Mouse (Mus musculus): Measurements from ENCODE around the gene Adcyap1r1. TPM values are rescaled to one million over a fixed set of nuclear protein-coding genes. Genes with fewer than 3 reads are reported as not detected.

The Adcyap1r1 gene
- polyA plus RNA-seq, 1 experiment from 2014 or later, result 73.4 TPM

DNA sequence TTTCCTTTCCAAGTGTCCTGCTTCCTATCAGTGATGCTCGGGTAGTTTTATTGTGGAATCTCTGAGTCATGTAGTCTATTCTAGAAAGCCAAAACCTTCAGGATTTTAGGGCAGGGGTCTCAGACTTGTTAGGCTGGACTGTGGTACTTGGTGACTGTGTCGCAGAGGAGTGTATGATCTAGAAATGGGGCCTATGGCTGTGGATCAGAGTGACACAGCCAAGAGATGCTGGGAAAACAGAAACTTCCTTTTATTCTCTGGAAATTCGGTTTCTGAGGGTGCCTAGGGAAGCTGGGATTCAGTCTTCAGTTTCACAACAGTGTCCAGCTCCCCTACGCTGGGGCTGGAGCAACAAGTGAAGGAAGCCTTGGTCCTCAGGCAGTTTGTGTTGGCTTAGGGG, 7.1 kb upstream of the Adcyap1r1 start:
- 20% methylated on average over 4 of the region's 4 CpGs for WGBS
- Histone ChIP-seq H3K9me3 (ENCODE audit: control insufficient read depth, low read length) (no peaks in the 10 kb centered on the region), H3K27ac (peak overlapping the region; percentile 72), H3K27me3 (ENCODE audit: control insufficient read depth, insufficient read depth, low read length) (no peaks in the 10 kb centered on the region), H3K9ac (no peak overlapping the region), H3K4me3 (replicated peaks; ENCODE audit: low read length) (no peak overlapping the region), H3K4me2 (replicated peaks) (no peak overlapping the region), H3K4me1 (replicated peaks; ENCODE audit: control insufficient read depth, insufficient read depth, low read length) (peaks cover 13% of the 10 kb centered on the region), H3K36me3 (replicated peaks; ENCODE audit: control insufficient read depth, insufficient read depth) (no peaks in the 10 kb centered on the region)
- no peak; the same call in 1 of the 2 replicates for ATAC-seq (ENCODE audit: low FRiP score)
- no peak for DNase-seq (ENCODE audit: low spot score)

DNA sequence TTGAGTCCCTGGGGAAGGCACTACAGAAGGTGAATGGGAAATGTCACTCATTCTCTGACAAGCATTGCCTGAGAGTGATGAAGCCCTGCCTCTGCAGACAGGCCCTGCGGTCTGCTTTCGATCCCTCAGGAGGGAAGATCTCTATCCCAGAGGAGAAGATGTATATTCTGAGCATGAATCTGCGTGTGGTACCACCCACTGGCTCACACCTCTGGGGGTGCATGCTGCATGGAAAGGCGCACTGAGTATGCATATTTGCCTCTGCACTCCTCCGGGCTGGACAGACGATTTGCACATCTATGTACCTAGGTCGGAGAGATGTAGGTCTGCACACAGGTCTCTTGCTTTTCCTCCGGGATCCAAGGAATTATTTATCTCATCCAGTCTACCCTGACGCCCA, 3.6 kb upstream of the Adcyap1r1 start:
- Histone ChIP-seq H3K27ac (no peak overlapping the region), H3K36me3 (replicated peaks; ENCODE audit: control insufficient read depth, insufficient read depth) (no peaks in the 10 kb centered on the region), H3K9me3 (ENCODE audit: control insufficient read depth, low read length) (no peaks in the 10 kb centered on the region), H3K27me3 (ENCODE audit: control insufficient read depth, insufficient read depth, low read length) (no peaks in the 10 kb centered on the region), H3K4me1 (replicated peaks; ENCODE audit: control insufficient read depth, insufficient read depth, low read length) (peaks cover 17% of the 10 kb centered on the region), H3K4me2 (replicated peaks) (no peak overlapping the region), H3K9ac (no peak overlapping the region), H3K4me3 (replicated peaks; ENCODE audit: low read length) (no peak overlapping the region)
- no peak for ATAC-seq (ENCODE audit: low FRiP score)
- no peak for DNase-seq (ENCODE audit: low spot score)
- WGBS, result 70% methylated on average over 9 of the region's 9 CpGs

DNA sequence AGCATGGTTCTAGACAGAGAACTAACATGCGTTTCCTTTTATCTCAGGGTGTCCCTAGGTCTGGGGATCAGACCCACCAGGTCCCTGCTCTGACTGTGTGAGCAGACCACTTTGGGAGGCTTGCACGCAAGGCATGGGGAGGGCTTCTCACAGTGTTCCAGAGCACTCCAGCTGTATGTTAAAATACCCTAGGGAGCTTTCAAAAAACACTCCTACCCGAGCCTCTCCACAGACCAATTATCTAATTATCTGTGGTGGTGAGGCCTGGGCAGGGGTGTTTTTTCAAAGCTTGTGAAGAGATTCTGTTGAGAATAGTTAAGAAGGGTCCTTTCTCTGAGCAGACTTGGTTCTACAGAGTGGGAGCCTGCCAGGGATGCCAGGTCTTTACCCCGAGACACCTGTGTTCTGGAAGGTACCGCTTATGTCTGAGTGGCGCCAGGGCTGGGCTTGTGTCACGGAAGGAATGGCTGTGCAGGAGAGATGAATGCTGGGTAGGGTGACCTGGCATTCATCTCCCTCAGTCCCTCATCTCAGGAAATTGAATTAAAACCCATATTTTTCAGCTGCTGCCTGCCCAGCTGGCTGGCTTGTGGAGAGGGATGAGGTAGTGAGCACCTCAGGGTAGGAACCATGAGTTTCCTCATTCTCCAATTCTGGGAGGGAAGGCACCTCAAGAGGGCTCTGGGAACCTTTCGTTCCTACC, 2.7 kb upstream of the Adcyap1r1 start:
- Histone ChIP-seq H3K9ac (no peak overlapping the region), H3K27ac (no peak overlapping the region), H3K4me1 (replicated peaks; ENCODE audit: control insufficient read depth, insufficient read depth, low read length) (peaks cover 26% of the 10 kb centered on the region), H3K27me3 (ENCODE audit: control insufficient read depth, insufficient read depth, low read length) (no peaks in the 10 kb centered on the region), H3K4me3 (replicated peaks; ENCODE audit: low read length) (no peak overlapping the region), H3K4me2 (replicated peaks) (no peak overlapping the region), H3K9me3 (ENCODE audit: control insufficient read depth, low read length) (no peaks in the 10 kb centered on the region), H3K36me3 (replicated peaks; ENCODE audit: control insufficient read depth, insufficient read depth) (no peaks in the 10 kb centered on the region)
- 70% methylated on average over 8 of the region's 8 CpGs for WGBS
- DNase-seq (ENCODE audit: low spot score), result no peak
- no peak for ATAC-seq (ENCODE audit: low FRiP score)

DNA sequence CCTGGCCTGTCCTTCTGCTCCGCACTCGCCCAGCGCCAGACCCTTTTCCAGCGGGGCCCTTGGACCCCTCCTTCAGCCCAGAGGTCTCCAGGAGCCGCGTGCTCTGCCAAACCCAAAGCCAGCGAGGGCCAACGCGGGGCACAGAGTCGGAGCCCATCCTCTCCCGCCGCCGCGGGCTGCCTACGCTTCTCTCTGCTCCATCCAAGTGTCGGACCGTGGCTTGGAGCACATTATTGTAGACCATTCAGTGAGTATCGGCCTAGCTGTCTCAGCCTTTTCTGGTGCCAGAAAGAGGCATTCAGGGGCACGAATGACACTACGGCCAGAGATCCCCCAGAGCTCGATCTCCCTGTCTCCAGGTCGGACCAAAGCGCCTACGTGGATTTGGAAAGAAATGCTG, 603 bp downstream of the Adcyap1r1 start:
- H3K4me2 ChIP-seq (replicated peaks), result peak overlapping the region; percentile 79
- peak overlapping the region; percentile 85 for H3K9ac ChIP-seq
- peaks cover 48% of the 10 kb centered on the region for H3K4me1 ChIP-seq (replicated peaks; ENCODE audit: control insufficient read depth, insufficient read depth, low read length)
- no peaks in the 10 kb centered on the region for H3K9me3 ChIP-seq (ENCODE audit: control insufficient read depth, low read length)
- DNase-seq (ENCODE audit: low spot score) (no peak), ATAC-seq (ENCODE audit: low FRiP score) (no peak; the same call in 1 of the 2 replicates)
- H3K36me3 ChIP-seq (replicated peaks; ENCODE audit: control insufficient read depth, insufficient read depth), result no peaks in the 10 kb centered on the region; the same call in 1 of the 2 replicates
- WGBS, result under 1% methylated on average over 24 of the region's 24 CpGs
- H3K27ac ChIP-seq, result peak overlapping the region; percentile 89
- H3K4me3 ChIP-seq (replicated peaks; ENCODE audit: low read length), result peak overlapping the region; percentile 65
- H3K27me3 ChIP-seq (ENCODE audit: control insufficient read depth, insufficient read depth, low read length), result no peaks in the 10 kb centered on the region

DNA sequence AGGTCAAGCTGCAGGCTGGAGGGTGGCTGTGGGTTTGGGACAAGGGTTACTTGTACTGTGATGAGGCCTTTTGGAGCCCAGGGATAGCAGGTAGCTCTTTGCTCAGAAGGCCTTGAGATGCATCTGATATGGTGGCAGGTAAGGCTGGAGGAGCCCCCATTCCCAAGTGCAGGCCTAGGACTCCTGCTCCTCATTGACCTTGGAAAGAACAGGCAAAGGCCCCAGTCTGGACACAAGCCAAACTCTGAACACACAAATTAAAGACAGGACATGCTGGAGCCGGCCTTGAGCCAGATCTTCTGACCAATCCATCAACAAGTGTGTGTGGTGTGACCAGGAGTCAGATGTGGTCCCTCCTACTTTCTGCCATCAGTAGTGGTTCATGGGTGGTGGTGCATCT, 1.8 kb downstream of the Adcyap1r1 start:
- Histone ChIP-seq H3K27ac (0 out of 2 replicates have a peak overlapping the region, but pooled peaks have one; percentile 89), H3K36me3 (replicated peaks; ENCODE audit: control insufficient read depth, insufficient read depth) (no peaks in the 10 kb centered on the region; the same call in 1 of the 2 replicates), H3K4me1 (replicated peaks; ENCODE audit: control insufficient read depth, insufficient read depth, low read length) (peaks cover 52% of the 10 kb centered on the region), H3K9me3 (ENCODE audit: control insufficient read depth, low read length) (no peaks in the 10 kb centered on the region), H3K27me3 (ENCODE audit: control insufficient read depth, insufficient read depth, low read length) (no peaks in the 10 kb centered on the region), H3K9ac (peak overlapping the region; percentile 85), H3K4me3 (replicated peaks; ENCODE audit: low read length) (peak overlapping the region; percentile 65), H3K4me2 (replicated peaks) (peak overlapping the region; percentile 79)
- DNase-seq (ENCODE audit: low spot score) (no peak), ATAC-seq (ENCODE audit: low FRiP score) (no peak)
- 29% methylated on average over 1 of the region's 1 CpGs for WGBS

GRCm38 (mm10) chr6:55455641-55456040, 3.9 kb downstream of the Adcyap1r1 start:
- H3K4me3 ChIP-seq (replicated peaks; ENCODE audit: low read length), result no peak overlapping the region
- no peaks in the 10 kb centered on the region for H3K9me3 ChIP-seq (ENCODE audit: control insufficient read depth, low read length)
- peak overlapping the region; percentile 79 for H3K4me2 ChIP-seq (replicated peaks)
- no peak overlapping the region for H3K9ac ChIP-seq
- ATAC-seq (ENCODE audit: low FRiP score), result no peak
- H3K36me3 ChIP-seq (replicated peaks; ENCODE audit: control insufficient read depth, insufficient read depth), result peaks cover 7% of the 10 kb centered on the region; the same call in 1 of the 2 replicates
- H3K27me3 ChIP-seq (ENCODE audit: control insufficient read depth, insufficient read depth, low read length), result no peaks in the 10 kb centered on the region
- H3K4me1 ChIP-seq (replicated peaks; ENCODE audit: control insufficient read depth, insufficient read depth, low read length), result peaks cover 48% of the 10 kb centered on the region
- no peak overlapping the region for H3K27ac ChIP-seq
- DNase-seq (ENCODE audit: low spot score), result no peak
- 77% methylated on average over 5 of the region's 5 CpGs for WGBS

DNA sequence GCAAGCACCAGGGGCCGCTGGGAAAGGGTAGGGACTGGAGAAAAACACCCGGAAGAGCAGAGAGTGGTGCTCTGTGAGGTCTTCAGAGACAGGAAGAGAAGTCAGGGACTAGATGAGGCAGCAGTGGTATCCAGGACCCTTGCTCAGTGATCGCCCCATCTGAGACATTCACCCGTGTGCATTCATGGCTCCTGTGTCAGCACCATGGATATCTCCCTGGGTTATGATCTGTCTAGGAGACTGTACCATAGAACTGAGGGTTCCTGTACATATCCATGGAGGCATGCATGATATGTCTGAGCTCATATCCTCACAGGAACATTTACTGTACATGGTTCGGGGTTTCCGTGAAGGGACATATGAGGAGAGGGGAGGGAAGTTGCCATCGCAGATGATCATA, 5.9 kb downstream of the Adcyap1r1 start:
- Histone ChIP-seq H3K36me3 (replicated peaks; ENCODE audit: control insufficient read depth, insufficient read depth) (peaks cover 21% of the 10 kb centered on the region), H3K27me3 (ENCODE audit: control insufficient read depth, insufficient read depth, low read length) (no peaks in the 10 kb centered on the region), H3K4me3 (replicated peaks; ENCODE audit: low read length) (no peak overlapping the region), H3K4me2 (replicated peaks) (no peak overlapping the region), H3K27ac (no peak overlapping the region), H3K9ac (no peak overlapping the region), H3K4me1 (replicated peaks; ENCODE audit: control insufficient read depth, insufficient read depth, low read length) (peaks cover 48% of the 10 kb centered on the region), H3K9me3 (ENCODE audit: control insufficient read depth, low read length) (no peaks in the 10 kb centered on the region)
- ATAC-seq (ENCODE audit: low FRiP score) (no peak), DNase-seq (ENCODE audit: low spot score) (no peak)
- 80% methylated on average over 7 of the region's 7 CpGs for WGBS

DNA sequence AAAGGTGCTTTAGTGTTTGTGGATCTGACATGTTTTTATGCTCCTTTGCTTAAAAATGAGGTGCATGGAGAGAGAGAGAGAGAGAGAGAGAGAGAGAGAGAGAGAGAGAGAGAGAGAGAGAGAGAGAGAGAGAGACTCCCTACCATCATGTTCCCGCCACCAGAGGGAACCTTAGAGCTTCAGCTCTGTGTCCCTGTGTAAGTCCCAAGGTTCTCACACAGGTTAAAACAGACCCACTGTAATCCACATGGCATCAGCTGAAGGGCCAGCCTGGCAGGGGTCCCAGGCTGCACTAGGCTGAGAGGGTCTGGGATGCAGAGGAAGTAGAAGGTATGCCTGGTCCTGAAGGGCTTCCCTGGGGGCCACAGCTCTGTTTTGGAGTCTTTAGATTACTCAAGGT, 6.4 kb downstream of the Adcyap1r1 start:
- Histone ChIP-seq H3K9ac (no peak overlapping the region), H3K4me2 (replicated peaks) (no peak overlapping the region), H3K4me3 (replicated peaks; ENCODE audit: low read length) (no peak overlapping the region), H3K4me1 (replicated peaks; ENCODE audit: control insufficient read depth, insufficient read depth, low read length) (peaks cover 45% of the 10 kb centered on the region), H3K27ac (no peak overlapping the region), H3K36me3 (replicated peaks; ENCODE audit: control insufficient read depth, insufficient read depth) (peaks cover 24% of the 10 kb centered on the region), H3K27me3 (ENCODE audit: control insufficient read depth, insufficient read depth, low read length) (no peaks in the 10 kb centered on the region), H3K9me3 (ENCODE audit: control insufficient read depth, low read length) (no peaks in the 10 kb centered on the region)
- no peak for ATAC-seq (ENCODE audit: low FRiP score)
- DNase-seq (ENCODE audit: low spot score), result no peak
- 47% methylated on average over 1 of the region's 1 CpGs for WGBS

GRCm38 (mm10) chr6:55459545-55460397, 8.0 kb downstream of the Adcyap1r1 start:
- WGBS, result 81% methylated on average over 20 of the region's 20 CpGs
- Histone ChIP-seq H3K36me3 (replicated peaks; ENCODE audit: control insufficient read depth, insufficient read depth) (peaks cover 30% of the 10 kb centered on the region), H3K9me3 (ENCODE audit: control insufficient read depth, low read length) (no peaks in the 10 kb centered on the region), H3K4me3 (replicated peaks; ENCODE audit: low read length) (no peak overlapping the region), H3K4me2 (replicated peaks) (no peak overlapping the region), H3K9ac (no peak overlapping the region), H3K4me1 (replicated peaks; ENCODE audit: control insufficient read depth, insufficient read depth, low read length) (peaks cover 29% of the 10 kb centered on the region), H3K27ac (no peak overlapping the region; the same call in 1 of the 2 replicates), H3K27me3 (ENCODE audit: control insufficient read depth, insufficient read depth, low read length) (no peaks in the 10 kb centered on the region)
- ATAC-seq (ENCODE audit: low FRiP score) (no peak), DNase-seq (ENCODE audit: low spot score) (no peak)
